Mouse (Mus musculus) 3134 (cell line): ENCODE results near the gene Gltpd2.

Experiments used
- DNase-seq: peaks from one replicate; pipeline ENCODE4 v3.0.0-alpha.2; 2011; ENCODE audit warnings: low spot score; ENCODE audit not compliant: insufficient read length; ENCODE audit errors: extremely low read depth

Gene Gltpd2

GRCm38 (mm10) chr11:70562995-70563469, 44.0 kb downstream of the Gltpd2 start:
- DNase-seq: no peak

GRCm38 (mm10) chr11:70563470-70564275, 44.7 kb downstream of the Gltpd2 start:
- peak; percentile 56 for DNase-seq

- DNase-seq: no peak
Measured at GRCm38 (mm10) chr11:70564276-70564873, 45.4 kb downstream of the Gltpd2 start.

- no peak for DNase-seq
Measured at GRCm38 (mm10) chr11:70566586-70566985, 47.6 kb downstream of the Gltpd2 start.
